Comparison of ENCODE assay signal across 29 mouse cellular contexts in the genomic region with DNA sequence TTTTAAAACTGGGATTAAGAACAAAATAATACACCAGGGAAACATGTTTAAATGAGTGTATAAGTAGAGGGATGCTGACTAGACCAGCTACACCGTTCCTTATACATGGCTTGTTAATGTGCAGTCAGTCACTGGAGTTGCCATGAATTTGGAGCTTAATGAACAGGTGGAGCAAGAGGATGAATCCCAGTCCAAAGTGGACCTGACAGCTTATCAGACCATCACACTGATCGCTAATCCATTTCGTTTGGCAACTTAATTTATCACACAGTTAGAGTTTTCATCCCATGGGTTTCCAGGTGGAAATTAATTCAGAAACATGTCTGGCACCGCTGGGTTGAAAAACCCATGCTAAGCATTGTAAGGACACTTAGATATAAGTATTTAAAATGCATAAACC.
DNase-seq lines count a peak whose midpoint lies in the region; ATAC-seq and TF ChIP-seq lines count a peak whose summit lies in the region.
"Had no signal": no experiment of that assay in that cellular context is flagged by ENCODE, and none has a peak within 500 bp of the region (broad histone marks: within the 10 kb centered on the region; RNA-seq: fewer than 3 reads in every experiment).

No protein-coding gene starts in this region.

- no peaks in the 10 kb centered on the region for H3K27me3 ChIP-seq in hindbrain, embryonic 15.5 days
- H3K27me3 ChIP-seq in hindbrain, embryonic 12.5 days = no peaks in the 10 kb centered on the region
- no peaks in the 10 kb centered on the region for H3K27me3 ChIP-seq in hindbrain, postnatal 0 days (ENCODE audit: insufficient read depth, low read length)
- H3K27me3 ChIP-seq in hindbrain, embryonic 10.5 days (ENCODE audit: insufficient read depth, poor library complexity, severe bottlenecking) = no peaks in the 10 kb centered on the region
- no peaks in the 10 kb centered on the region for H3K27me3 ChIP-seq in midbrain, postnatal 0 days (ENCODE audit: insufficient read depth, low read length)
- no peaks in the 10 kb centered on the region for H3K27me3 ChIP-seq in midbrain, embryonic 15.5 days (replicated peaks)
- H3K27me3 ChIP-seq: CH12.LX; embryonic facial prominence, embryonic 13.5 days; embryonic facial prominence, embryonic 15.5 days; forebrain, embryonic 12.5 days had no signal

- H3K36me3 ChIP-seq in hindbrain, embryonic 15.5 days = no peaks in the 10 kb centered on the region
- H3K36me3 ChIP-seq in hindbrain, embryonic 12.5 days = no peaks in the 10 kb centered on the region
- no peaks in the 10 kb centered on the region for H3K36me3 ChIP-seq in hindbrain, postnatal 0 days (ENCODE audit: insufficient read depth, low read length)
- no peaks in the 10 kb centered on the region for H3K36me3 ChIP-seq in hindbrain, embryonic 10.5 days
- H3K36me3 ChIP-seq in midbrain, postnatal 0 days (ENCODE audit: insufficient read depth, low read length) = no peaks in the 10 kb centered on the region
- no peaks in the 10 kb centered on the region for H3K36me3 ChIP-seq in midbrain, embryonic 15.5 days (replicated peaks)
- H3K36me3 ChIP-seq: embryonic facial prominence, embryonic 13.5 days; embryonic facial prominence, embryonic 15.5 days; forebrain, embryonic 10.5 days; forebrain, embryonic 12.5 days; G1E had no signal

- peak; percentile 34 for DNase-seq in hindbrain, postnatal 0 days (ENCODE audit: low spot score)
- no peak for DNase-seq in hindbrain, embryonic 10.5 days (ENCODE audit: low spot score)
- peak; percentile 55 for DNase-seq in midbrain, postnatal 0 days (ENCODE audit: low spot score)
- DNase-seq: adrenal gland, adult 8-10 months; adrenal gland, postnatal 14 days; adrenal gland, postnatal 36 days; B cell, adult 2 months; cerebellum, adult 11 months; cerebellum, adult 18-20 months; cerebellum, adult 8-10 months; cerebellum, adult 9-11 months; cerebellum, postnatal 14 days; cerebellum, postnatal 36 days; embryo, embryonic 11 days had no signal

- no peak overlapping the region for H3K4me2 ChIP-seq in hindbrain, embryonic 15.5 days
- no peak overlapping the region for H3K4me2 ChIP-seq in hindbrain, embryonic 12.5 days (replicated peaks)
- H3K4me2 ChIP-seq in hindbrain, postnatal 0 days (ENCODE audit: low read depth, low read length) = no peak overlapping the region
- no peak overlapping the region for H3K4me2 ChIP-seq in midbrain, postnatal 0 days (ENCODE audit: low read depth, low read length, poor library complexity, severe bottlenecking)
- H3K4me2 ChIP-seq in midbrain, embryonic 15.5 days = no peak overlapping the region
- H3K4me2 ChIP-seq: embryonic facial prominence, embryonic 13.5 days; embryonic facial prominence, embryonic 15.5 days; forebrain, embryonic 12.5 days had no signal

- H3K4me1 ChIP-seq in hindbrain, embryonic 15.5 days (replicated peaks) = no peaks in the 10 kb centered on the region
- H3K4me1 ChIP-seq in hindbrain, embryonic 12.5 days = no peaks in the 10 kb centered on the region
- no peaks in the 10 kb centered on the region for H3K4me1 ChIP-seq in hindbrain, postnatal 0 days (ENCODE audit: insufficient read depth, low read length)
- no peaks in the 10 kb centered on the region for H3K4me1 ChIP-seq in hindbrain, embryonic 10.5 days (replicated peaks)
- H3K4me1 ChIP-seq in midbrain, postnatal 0 days (ENCODE audit: insufficient read depth, low read length) = no peaks in the 10 kb centered on the region
- H3K4me1 ChIP-seq in midbrain, embryonic 15.5 days = no peaks in the 10 kb centered on the region
- H3K4me1 ChIP-seq: embryonic facial prominence, embryonic 13.5 days; embryonic facial prominence, embryonic 15.5 days; forebrain, embryonic 10.5 days; forebrain, embryonic 12.5 days had no signal

- no peak overlapping the region for H3K27ac ChIP-seq in hindbrain, embryonic 15.5 days (replicated peaks)
- H3K27ac ChIP-seq in hindbrain, embryonic 12.5 days = no peak overlapping the region
- H3K27ac ChIP-seq in hindbrain, postnatal 0 days = no peak overlapping the region
- H3K27ac ChIP-seq in hindbrain, embryonic 10.5 days = no peak overlapping the region
- no peak overlapping the region for H3K27ac ChIP-seq in midbrain, postnatal 0 days (ENCODE audit: low read depth, low read length)
- no peak overlapping the region for H3K27ac ChIP-seq in midbrain, embryonic 15.5 days
- H3K27ac ChIP-seq: embryonic facial prominence, embryonic 13.5 days; embryonic facial prominence, embryonic 15.5 days; forebrain, embryonic 10.5 days; forebrain, embryonic 12.5 days had no signal

- TF ChIP-seq CTCF in hindbrain, postnatal 0 days (IDR thresholded peaks at IDR 0.05; ENCODE audit: low read depth) = no peak
- TF ChIP-seq CTCF in midbrain, postnatal 0 days (IDR thresholded peaks at IDR 0.05) = no peak

- H3K4me3 ChIP-seq in hindbrain, embryonic 15.5 days = no peak overlapping the region
- no peak overlapping the region for H3K4me3 ChIP-seq in hindbrain, embryonic 12.5 days
- H3K4me3 ChIP-seq in hindbrain, postnatal 0 days (ENCODE audit: low read length) = no peak overlapping the region
- H3K4me3 ChIP-seq in hindbrain, embryonic 10.5 days = no peak overlapping the region
- no peak overlapping the region for H3K4me3 ChIP-seq in midbrain, postnatal 0 days (ENCODE audit: low read depth, low read length)
- no peak overlapping the region for H3K4me3 ChIP-seq in midbrain, embryonic 15.5 days
- H3K4me3 ChIP-seq: embryonic facial prominence, embryonic 13.5 days; embryonic facial prominence, embryonic 15.5 days; erythroblast, embryonic 14.5 days; forebrain, embryonic 10.5 days; forebrain, embryonic 12.5 days had no signal

- ATAC-seq in hindbrain, embryonic 15.5 days (ENCODE audit: low FRiP score, low read depth) = peak; percentile 23; the same call in 1 of the 2 replicates
- ATAC-seq in hindbrain, embryonic 12.5 days (ENCODE audit: low FRiP score) = no peak
- 0 out of 2 replicates have a peak, but pooled peaks have one; percentile 47 for ATAC-seq in hindbrain, postnatal 0 days
- no peak for ATAC-seq in midbrain, postnatal 0 days (ENCODE audit: low FRiP score)
- no peak for ATAC-seq in midbrain, embryonic 15.5 days (replicated peaks)
- ATAC-seq: activated CD4-positive, CD25-positive, alpha-beta regulatory T cell, adult 4 months; CD4-positive, CD25-positive, alpha-beta regulatory T cell, adult 4 months; forebrain, embryonic 14.5 days; forebrain, embryonic 16.5 days; Patski had no signal

- 73% methylated on average over 4 of the region's 4 CpGs for WGBS in hindbrain, embryonic 15.5 days
- 89% methylated on average over 4 of the region's 4 CpGs for WGBS in hindbrain, embryonic 12.5 days
- 62% methylated on average over 4 of the region's 4 CpGs for WGBS in hindbrain, postnatal 0 days
- WGBS in hindbrain, embryonic 10.5 days = 89% methylated on average over 4 of the region's 4 CpGs
- WGBS in midbrain, postnatal 0 days = 81% methylated on average over 4 of the region's 4 CpGs
- WGBS in midbrain, embryonic 15.5 days = 75% methylated on average over 4 of the region's 4 CpGs

- H3K9me3 ChIP-seq in hindbrain, embryonic 15.5 days = no peaks in the 10 kb centered on the region
- H3K9me3 ChIP-seq in hindbrain, embryonic 12.5 days (replicated peaks) = no peaks in the 10 kb centered on the region
- no peaks in the 10 kb centered on the region for H3K9me3 ChIP-seq in hindbrain, postnatal 0 days (ENCODE audit: low read length)
- H3K9me3 ChIP-seq in hindbrain, embryonic 10.5 days = no peaks in the 10 kb centered on the region
- no peaks in the 10 kb centered on the region for H3K9me3 ChIP-seq in midbrain, postnatal 0 days (ENCODE audit: low read length)
- no peaks in the 10 kb centered on the region for H3K9me3 ChIP-seq in midbrain, embryonic 15.5 days
- H3K9me3 ChIP-seq: embryonic facial prominence, embryonic 13.5 days; embryonic facial prominence, embryonic 15.5 days; forebrain, embryonic 10.5 days; forebrain, embryonic 12.5 days; G1E had no signal

- no peak overlapping the region for H3K9ac ChIP-seq in hindbrain, embryonic 15.5 days
- no peak overlapping the region for H3K9ac ChIP-seq in hindbrain, embryonic 12.5 days
- no peak overlapping the region for H3K9ac ChIP-seq in hindbrain, postnatal 0 days (replicated peaks; ENCODE audit: low read length)
- H3K9ac ChIP-seq in midbrain, postnatal 0 days (replicated peaks; ENCODE audit: low read length, poor library complexity, severe bottlenecking) = no peak overlapping the region
- H3K9ac ChIP-seq in midbrain, embryonic 15.5 days = no peak overlapping the region
- H3K9ac ChIP-seq: embryonic facial prominence, embryonic 13.5 days; embryonic facial prominence, embryonic 15.5 days; forebrain, embryonic 12.5 days had no signal

Comparison
In these comparisons a context has a peak if more than half of its experiments do, and no peak if none do; other contexts are left out.
1. ATAC-seq: peak in hindbrain, embryonic 15.5 days (single experiment) and hindbrain, postnatal 0 days (single experiment); none in hindbrain, embryonic 12.5 days (single experiment), midbrain, postnatal 0 days (single experiment) and midbrain, embryonic 15.5 days (single experiment).